Mouse (Mus musculus) C2C12 (cell line): ENCODE measurements around the gene Gm20388.

Experiments
- CTCF ChIP-seq: IDR thresholded peaks from one replicate; pipeline ENCODE4 v1.5.1; 2011; ENCODE audit not compliant: control insufficient read depth, insufficient read depth, insufficient read length
- USF1 ChIP-seq: IDR thresholded peaks from one replicate; pipeline ENCODE4 v1.6.1; 2011; ENCODE audit warnings: low read depth, mild to moderate bottlenecking, control low read depth, moderate library complexity

- no peak for TF ChIP-seq CTCF
- no peak for TF ChIP-seq USF1
Observed at GRCm38 (mm10) chr8:121398724-121399123, 1488.1 kb downstream of the Gm20388 start.
